Mouse (Mus musculus) monocyte, adult 59 days (primary cell): Measurements from ENCODE around the gene 4921504E06Rik. TPM values are rescaled to one million over a fixed set of nuclear protein-coding genes. Genes with fewer than 3 reads are reported as not detected.

Experiments
- total RNA-seq, 2 experiments: library from RNA; stranded (reverse); gene quantifications; one replicate each; pipeline ENCODE4 v1.2.4; 2023

Gene 4921504E06Rik
- total RNA-seq, result not detected

DNA sequence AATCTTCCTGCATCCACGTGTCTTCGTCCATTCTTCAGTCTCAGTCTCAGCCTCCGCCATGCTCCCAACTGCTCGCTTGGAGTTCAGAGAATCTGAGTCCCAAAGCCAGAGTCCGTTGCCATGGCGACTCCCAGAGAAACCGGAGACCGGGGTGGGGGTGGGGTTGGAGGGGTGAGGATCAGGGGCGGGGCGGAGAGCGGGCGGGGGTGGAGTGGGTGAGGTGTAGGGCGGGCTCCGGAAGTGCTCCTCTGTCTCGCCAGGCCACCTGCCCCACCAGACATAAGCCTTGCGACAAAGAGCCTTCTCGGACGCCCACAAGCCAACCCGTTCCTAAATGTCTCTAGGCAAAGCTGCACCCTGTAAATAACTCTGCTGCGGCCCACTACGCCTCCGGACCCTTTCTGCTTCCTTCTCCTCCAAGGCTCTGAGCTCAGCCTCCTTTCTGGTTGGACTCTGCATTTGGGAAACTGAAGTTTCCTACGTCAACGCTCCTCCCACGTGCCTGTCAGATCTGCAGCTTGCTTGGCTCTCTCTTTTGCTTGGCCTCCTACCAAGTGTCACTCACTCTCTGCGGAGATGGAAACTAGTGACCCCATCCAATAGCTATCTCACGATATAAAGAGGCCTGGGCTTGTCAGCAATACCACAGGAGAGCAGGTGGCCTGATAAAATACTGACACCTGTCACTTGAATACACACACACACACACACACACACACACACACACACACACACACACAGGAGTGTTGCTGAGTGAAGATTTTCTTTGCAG lies at the start of gene 4921504E06Rik:
Gene 4921504E06Rik (minus strand): TSS at position 94 of the 772 bp plus-strand sequence.

DNA sequence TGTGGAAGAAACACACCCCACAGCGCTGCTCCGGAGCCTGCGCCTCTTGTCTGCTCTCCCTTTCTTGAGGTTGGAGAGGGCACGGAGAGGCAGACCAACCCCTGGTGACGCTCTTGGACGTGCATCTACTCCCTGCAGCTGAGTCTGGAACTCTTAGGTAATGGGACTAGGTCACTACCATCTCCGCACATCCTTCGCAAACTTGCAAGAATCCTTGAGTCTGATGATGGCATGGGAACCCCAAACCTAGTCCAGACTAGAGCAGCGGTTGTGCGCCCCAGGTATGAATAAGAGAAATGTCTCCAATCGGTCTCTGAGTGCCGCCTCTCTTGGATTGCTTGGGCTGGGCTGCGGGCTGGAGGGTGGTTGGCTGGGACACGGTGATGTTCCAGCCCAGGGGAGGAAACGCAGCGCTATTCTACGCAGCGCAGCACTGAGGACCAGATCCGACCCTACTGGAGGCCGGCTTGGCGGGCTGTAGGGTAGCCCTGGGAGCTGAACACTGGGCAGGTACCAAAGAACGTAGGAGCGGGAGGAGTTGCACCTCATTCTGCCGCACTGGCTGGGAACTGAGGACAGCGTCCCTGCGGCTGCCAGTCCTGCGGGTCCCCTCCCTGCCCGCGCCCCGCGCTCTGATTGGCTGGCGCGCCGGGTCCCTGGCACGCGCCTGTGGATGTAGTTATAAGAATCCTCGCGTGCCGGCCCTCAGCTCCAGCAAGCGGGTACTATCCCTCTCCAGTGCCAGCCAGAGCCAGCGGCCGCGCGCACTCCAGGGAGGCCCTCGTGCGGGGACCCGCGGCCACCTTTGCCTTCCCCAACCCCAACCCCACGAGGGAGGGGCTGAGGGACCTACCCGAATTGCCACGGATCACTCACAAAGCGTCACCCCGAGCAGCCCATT lies 108.5 kb downstream of the 4921504E06Rik start, which contains the start of gene Ptf1a:
Gene Ptf1a (plus strand): TSS at position 733 of the 901 bp plus-strand sequence.

Other genes starting within 250 kb of the 4921504E06Rik start
- 1 to 10 TPM; 3.9 to 4.0 TPM for gene Msrb2, start 182.5 kb downstream of the 4921504E06Rik start, total RNA-seq
- gene Ptf1a, start 108.3 kb downstream of the 4921504E06Rik start, total RNA-seq, result not detected
- 10 to 100 TPM; 13.7 to 14.4 TPM for gene Otud1, start 103.8 kb upstream of the 4921504E06Rik start, total RNA-seq